Mouse (Mus musculus) lung, embryonic 16.5 days (tissue): ENCODE data around the gene Umps. TPM values are rescaled to one million over a fixed set of nuclear protein-coding genes. Genes with fewer than 3 reads are reported as not detected.
A peak's percentile ranks its signal among the peaks of the same experiment; 100 is the strongest.

ENCODE experiments used
- ATAC-seq: fragments of 200-750 bp; cut with Nextera tagmentation; 2 replicates; pipeline ENCODE4 v1.8.0; 2017; ENCODE audit warnings: low read depth, mild to moderate bottlenecking, moderate library complexity
- H3K27ac ChIP-seq: fragments of 300-500 bp; sonication (generic); 2 replicates; pipeline ENCODE4 v1.5.1; 2014; ENCODE audit warnings: mild to moderate bottlenecking, control low read depth, low read length
- H3K27me3 ChIP-seq: fragments of 300-500 bp; sonication (generic); 2 replicates; pipeline ENCODE4 v1.6.1; 2014; ENCODE audit warnings: low read depth, low read length, mixed read lengths; ENCODE audit not compliant: control insufficient read depth, insufficient read depth
- H3K36me3 ChIP-seq: fragments of 300-500 bp; sonication (generic); 2 replicates; pipeline ENCODE4 v1.6.1; 2014; ENCODE audit warnings: low read length; ENCODE audit not compliant: control insufficient read depth, insufficient read depth
- H3K4me1 ChIP-seq: fragments of 300-500 bp; sonication (generic); replicated peaks from 2 replicates; pipeline ENCODE4 v1.6.1; 2014; ENCODE audit warnings: low read length, mixed read lengths; ENCODE audit not compliant: control insufficient read depth, insufficient read depth
- H3K4me2 ChIP-seq: fragments of 300-500 bp; sonication (generic); 2 replicates; pipeline ENCODE4 v1.6.1; 2014; ENCODE audit warnings: low read depth, low read length, control low read depth
- H3K4me3 ChIP-seq: fragments of 300-500 bp; sonication (generic); 2 replicates; pipeline ENCODE4 v1.5.1; 2014; ENCODE audit warnings: mild to moderate bottlenecking, low read length, control low read depth
- H3K9ac ChIP-seq: fragments of 300-500 bp; sonication (generic); 2 replicates; pipeline ENCODE4 v1.6.1; 2014; ENCODE audit warnings: low read length, control low read depth
- H3K9me3 ChIP-seq: fragments of 300-500 bp; sonication (generic); 2 replicates; pipeline ENCODE4 v1.6.1; 2016; ENCODE audit warnings: low read length; ENCODE audit not compliant: control insufficient read depth
- WGBS: fragments of 180-500 bp; shearing (Covaris S2); extraction: QIAGEN DNeasy Blood & Tissue Kit; methylation state at CpG from one replicate; pipeline ENCODE4 v1.1.7; 2014; 5-methylcytosine and 5-hydroxymethylcytosine counted together
- polyA plus RNA-seq: library from polyadenylated mRNA; unstranded; fragments of >200 nt; fragmentation: Nextera tagmentation; extraction: Ambion mirVana; gene quantifications from 2 replicates; pipeline ENCODE4 v1.2.1, GENCODE M21; 2015

Gene Umps
- polyA plus RNA-seq, 1 experiment from 2014 or later: 49.9 TPM

GRCm38 (mm10) chr16:33967283-33967640 lies 424 bp upstream of the Umps start:
- H3K4me3 ChIP-seq: peak overlapping the region; percentile 70
- peaks cover 7% of the 10 kb centered on the region for H3K4me1 ChIP-seq
- peaks cover 8% of the 10 kb centered on the region for H3K36me3 ChIP-seq
- peak overlapping the region; percentile 78 for H3K9ac ChIP-seq
- peak; percentile 52 for ATAC-seq
- no peaks in the 10 kb centered on the region for H3K9me3 ChIP-seq
- no peaks in the 10 kb centered on the region for H3K27me3 ChIP-seq
- 39% methylated on average over 2 of the region's 2 CpGs for WGBS
- H3K4me2 ChIP-seq: peak overlapping the region; percentile 75
- peak overlapping the region; percentile 68 for H3K27ac ChIP-seq

- H3K4me2 ChIP-seq: peak overlapping the region; percentile 75
- ATAC-seq: peak; percentile 8; the same call in 1 of the 2 replicates
Measured at GRCm38 (mm10) chr16:33965878-33966537, 830 bp downstream of the Umps start.

DNA sequence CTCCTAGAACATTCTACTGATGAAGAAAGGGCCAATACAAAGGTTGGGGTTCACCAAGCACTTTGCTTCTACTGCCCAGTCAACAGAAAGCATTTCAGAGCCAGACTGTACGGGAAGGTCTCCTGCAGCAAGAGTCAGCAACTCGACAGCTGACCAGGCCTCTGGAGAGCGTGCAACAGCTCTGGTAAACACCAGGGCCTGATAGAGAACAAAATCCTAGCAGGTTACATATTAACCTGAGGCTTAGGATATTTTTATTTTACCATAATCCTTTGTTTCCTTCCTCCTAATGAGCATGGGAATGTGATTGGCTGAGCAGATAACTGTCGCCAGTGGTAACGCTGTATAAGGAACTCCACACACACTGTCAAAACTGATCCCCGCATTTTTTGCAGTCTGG lies 3.3 kb downstream of the Umps start:
- Histone ChIP-seq H3K36me3 (peaks cover 23% of the 10 kb centered on the region), H3K4me3 (no peak overlapping the region), H3K27ac (no peak overlapping the region), H3K9ac (no peak overlapping the region), H3K4me2 (no peak overlapping the region), H3K9me3 (no peaks in the 10 kb centered on the region), H3K4me1 (peaks cover 7% of the 10 kb centered on the region), H3K27me3 (no peaks in the 10 kb centered on the region)
- no peak for ATAC-seq
- WGBS: 76% methylated on average over 6 of the region's 6 CpGs

More at GRCm38 (mm10) chr16:33965878-33966537, 830 bp downstream of the Umps start:
- no peaks in the 10 kb centered on the region for H3K9me3 ChIP-seq
- peak overlapping the region; percentile 70 for H3K4me3 ChIP-seq
- H3K4me1 ChIP-seq: peaks cover 7% of the 10 kb centered on the region
- WGBS: 5% methylated on average over 15 of the region's 15 CpGs
- H3K27ac ChIP-seq: peak overlapping the region; percentile 68
- H3K27me3 ChIP-seq: no peaks in the 10 kb centered on the region
- H3K9ac ChIP-seq: peak overlapping the region; percentile 78
- peaks cover 13% of the 10 kb centered on the region for H3K36me3 ChIP-seq

DNA sequence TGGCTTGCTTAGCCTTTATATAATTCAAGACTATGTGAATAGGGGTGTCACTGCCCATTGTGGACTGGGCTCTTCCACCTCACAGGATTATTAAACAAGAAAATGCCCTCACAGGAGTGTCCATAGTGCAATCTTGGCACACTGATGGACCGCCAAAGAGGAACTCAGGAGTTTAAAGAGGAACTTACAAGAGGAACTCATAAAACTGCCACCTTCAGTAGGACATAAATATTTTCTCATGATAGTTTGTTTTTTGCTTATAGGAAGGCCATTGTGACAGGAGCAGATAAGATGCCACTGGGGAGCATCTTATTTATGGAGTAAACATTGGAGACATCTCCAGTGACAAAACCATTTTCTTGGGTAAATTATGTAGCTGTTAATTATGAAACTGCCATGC lies 12.0 kb downstream of the Umps start:
- WGBS: 90% methylated on average over 1 of the region's 1 CpGs
- H3K9me3 ChIP-seq: no peaks in the 10 kb centered on the region
- no peak overlapping the region for H3K9ac ChIP-seq
- H3K36me3 ChIP-seq: peaks cover 33% of the 10 kb centered on the region
- no peak overlapping the region for H3K4me3 ChIP-seq
- H3K27me3 ChIP-seq: no peaks in the 10 kb centered on the region
- no peaks in the 10 kb centered on the region for H3K4me1 ChIP-seq
- ATAC-seq: no peak
- no peak overlapping the region for H3K27ac ChIP-seq
- H3K4me2 ChIP-seq: no peak overlapping the region

DNA sequence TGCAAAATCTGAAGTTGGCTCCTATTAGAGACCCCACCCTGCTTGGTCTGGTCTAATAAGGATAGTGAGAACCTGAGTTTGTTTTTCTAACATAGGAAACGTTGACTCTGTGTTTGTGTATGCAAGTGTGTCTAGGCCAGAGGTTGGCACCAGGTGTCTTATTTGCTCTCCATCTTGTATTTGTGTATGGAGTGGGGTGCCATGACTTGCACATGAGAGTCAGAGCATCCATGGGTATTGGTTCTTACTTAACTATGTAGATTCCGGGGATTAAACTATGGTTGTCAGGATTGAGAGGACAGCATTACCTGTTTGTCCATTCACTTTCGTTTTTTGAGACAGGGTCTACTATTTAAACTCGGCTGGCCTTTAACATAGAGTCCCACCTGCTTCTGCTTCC lies 13.8 kb downstream of the Umps start:
- Histone ChIP-seq H3K4me3 (no peak overlapping the region), H3K9ac (no peak overlapping the region), H3K4me1 (no peaks in the 10 kb centered on the region), H3K9me3 (no peaks in the 10 kb centered on the region), H3K27ac (no peak overlapping the region), H3K36me3 (peaks cover 30% of the 10 kb centered on the region), H3K4me2 (no peak overlapping the region), H3K27me3 (no peaks in the 10 kb centered on the region)
- no peak for ATAC-seq
- WGBS: 73% methylated on average over 4 of the region's 4 CpGs

DNA sequence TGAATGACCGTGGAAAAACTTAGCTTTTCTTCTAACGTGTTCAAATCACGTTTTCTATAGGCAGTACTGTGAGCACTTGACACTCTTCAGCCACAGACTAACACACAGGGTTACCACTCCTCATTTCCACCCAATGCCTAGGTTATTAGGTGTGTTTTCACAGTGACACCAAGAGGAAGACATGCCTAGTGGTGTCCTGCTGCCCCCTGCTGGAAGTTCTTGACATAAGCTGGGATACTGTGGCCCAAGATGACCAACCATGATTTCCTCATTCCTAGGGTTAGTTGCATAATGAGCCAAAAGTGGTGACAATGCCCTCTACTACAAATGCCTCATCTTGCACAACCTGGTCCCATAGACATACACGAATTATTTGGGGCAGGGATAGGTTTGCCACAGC lies 16.0 kb downstream of the Umps start:
- no peak overlapping the region for H3K4me3 ChIP-seq
- H3K4me1 ChIP-seq: peaks cover 3% of the 10 kb centered on the region; the same call in 1 of the 2 replicates
- H3K9ac ChIP-seq: no peak overlapping the region
- 15% methylated on average over 4 of the region's 4 CpGs for WGBS
- H3K4me2 ChIP-seq: no peak overlapping the region
- no peaks in the 10 kb centered on the region for H3K9me3 ChIP-seq
- H3K36me3 ChIP-seq: peaks cover 20% of the 10 kb centered on the region
- no peaks in the 10 kb centered on the region for H3K27me3 ChIP-seq
- no peak overlapping the region for H3K27ac ChIP-seq
- ATAC-seq: peak; percentile 76

- 68% methylated on average over 6 of the region's 6 CpGs for WGBS
- Histone ChIP-seq H3K4me2 (no peak overlapping the region), H3K9ac (no peak overlapping the region), H3K9me3 (no peaks in the 10 kb centered on the region), H3K27ac (no peak overlapping the region), H3K4me1 (peaks cover 7% of the 10 kb centered on the region), H3K36me3 (peaks cover 17% of the 10 kb centered on the region), H3K4me3 (no peak overlapping the region), H3K27me3 (no peaks in the 10 kb centered on the region)
- peak; percentile 7; the same call in 1 of the 2 replicates for ATAC-seq
Measured at GRCm38 (mm10) chr16:33950386-33950785, 16.5 kb downstream of the Umps start.

DNA sequence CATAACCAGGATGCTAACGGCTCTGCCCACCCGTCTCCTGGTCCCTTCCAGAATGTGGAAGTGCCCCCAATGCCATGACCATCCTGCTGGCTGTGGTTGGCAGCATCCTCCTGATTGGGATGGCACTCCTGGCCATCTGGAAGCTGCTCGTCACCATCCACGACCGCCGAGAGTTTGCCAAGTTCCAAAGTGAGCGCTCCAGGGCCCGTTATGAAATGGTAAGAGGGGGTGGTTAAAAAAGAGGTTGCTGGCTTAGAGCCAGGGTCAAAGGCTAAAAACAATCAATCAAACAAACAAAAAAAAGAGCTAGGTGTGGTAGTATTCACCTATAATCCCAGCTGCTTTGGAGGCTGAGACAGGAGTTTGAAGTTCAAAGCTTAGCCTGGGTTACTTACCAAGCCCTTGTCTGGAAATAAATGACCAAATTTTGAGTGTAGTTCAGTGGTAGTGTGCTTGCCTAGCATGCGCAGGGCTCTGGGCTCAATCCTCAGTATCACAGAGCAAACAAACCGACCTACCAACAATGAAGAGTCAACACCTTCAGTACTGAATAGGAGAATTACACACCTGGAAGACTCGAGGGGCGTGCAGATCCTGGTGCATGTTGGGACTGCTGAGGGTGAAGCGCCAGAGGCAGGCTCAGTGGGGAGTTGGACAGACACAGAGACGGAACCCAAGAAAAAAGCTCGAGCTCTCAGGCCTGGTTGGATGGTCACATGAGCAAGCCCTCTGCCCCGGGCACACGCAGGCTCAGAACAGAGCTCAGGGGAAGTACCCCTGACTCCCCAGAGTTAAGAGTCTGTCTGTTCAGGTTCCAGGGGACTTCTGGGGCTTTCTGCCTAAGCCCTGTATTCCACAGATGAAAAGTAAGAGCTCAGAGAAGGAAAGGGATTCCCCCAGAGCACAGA lies 18.9 kb downstream of the Umps start:
- ATAC-seq: no peak
- H3K27ac ChIP-seq: no peak overlapping the region

GRCm38 (mm10) chr16:33946021-33946420 lies 20.8 kb downstream of the Umps start:
- no peaks in the 10 kb centered on the region for H3K9me3 ChIP-seq
- no peaks in the 10 kb centered on the region for H3K27me3 ChIP-seq
- no peak overlapping the region for H3K4me2 ChIP-seq
- H3K4me1 ChIP-seq: peaks cover 42% of the 10 kb centered on the region
- H3K4me3 ChIP-seq: no peak overlapping the region
- H3K27ac ChIP-seq: no peak overlapping the region
- 52% methylated on average over 7 of the region's 7 CpGs for WGBS
- H3K36me3 ChIP-seq: no peaks in the 10 kb centered on the region; the same call in 1 of the 2 replicates
- no peak overlapping the region for H3K9ac ChIP-seq
- ATAC-seq: no peak

More for the DNA sequence above, 18.9 kb downstream of the Umps start:
- Histone ChIP-seq H3K9me3 (no peaks in the 10 kb centered on the region), H3K36me3 (no peaks in the 10 kb centered on the region; the same call in 1 of the 2 replicates), H3K4me3 (no peak overlapping the region), H3K4me2 (no peak overlapping the region), H3K27me3 (no peaks in the 10 kb centered on the region), H3K4me1 (peaks cover 24% of the 10 kb centered on the region), H3K9ac (no peak overlapping the region)
- WGBS: 61% methylated on average over 17 of the region's 17 CpGs
